Comparison of ENCODE assay signal across 13 mouse cellular contexts in the genomic region with DNA sequence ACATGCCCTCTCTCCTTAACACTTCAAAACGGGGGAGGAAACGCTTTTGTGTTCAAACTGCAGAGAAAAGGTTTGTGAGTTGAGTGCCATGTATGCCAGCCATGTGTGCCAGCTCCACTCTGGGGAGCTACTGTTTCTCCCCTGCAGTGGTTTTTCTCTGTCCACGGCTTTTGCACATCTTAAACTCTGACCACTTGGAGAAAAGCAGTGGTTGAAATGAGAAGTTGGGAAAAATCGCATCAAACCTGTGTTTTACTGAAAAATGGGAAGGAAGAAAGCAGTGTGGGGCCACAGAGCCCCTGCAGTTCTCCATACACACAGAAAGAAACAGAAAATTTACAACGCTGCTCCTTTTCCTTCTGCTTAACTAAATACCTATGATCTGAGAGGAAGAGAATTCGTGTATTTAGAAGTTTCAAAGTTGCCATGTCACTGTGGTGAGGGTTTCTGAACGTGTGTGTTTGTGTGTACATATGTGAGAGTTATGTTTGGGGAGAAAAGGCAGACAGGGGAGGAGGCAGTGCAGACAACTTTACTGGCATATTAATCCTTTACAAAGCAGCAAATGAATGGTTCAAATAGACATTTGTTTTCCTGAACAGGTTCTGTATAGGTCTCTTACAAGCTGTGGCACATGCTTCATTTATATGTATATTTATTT.
DNase-seq lines count a peak whose midpoint lies in the region; ATAC-seq lines count a peak whose summit lies in the region.
"Had no signal": no experiment of that assay in that cellular context is flagged by ENCODE, and none has a peak within 500 bp of the region (broad histone marks: within the 10 kb centered on the region; RNA-seq: fewer than 3 reads in every experiment).

No protein-coding gene starts in this region.

- peak overlapping the region; percentile 85 for H3K27ac ChIP-seq in neural tube, embryonic 11.5 days (ENCODE audit: low read depth, low read length)
- peak overlapping the region; percentile 97 for H3K27ac ChIP-seq in forebrain, embryonic 12.5 days
- peak overlapping the region; percentile 93 for H3K27ac ChIP-seq in hindbrain, embryonic 16.5 days (ENCODE audit: low read depth, low read length)
- peak overlapping the region; percentile 92 for H3K27ac ChIP-seq in neural tube, embryonic 15.5 days (replicated peaks)
- H3K27ac ChIP-seq: embryonic facial prominence, embryonic 13.5 days; gastrocnemius, adult 2 months had no signal

- H3K4me3 ChIP-seq in neural tube, embryonic 11.5 days (ENCODE audit: low read depth, low read length), result no peak overlapping the region
- peak overlapping the region; percentile 19 for H3K4me3 ChIP-seq in forebrain, embryonic 12.5 days (replicated peaks)
- peak overlapping the region; percentile 19 for H3K4me3 ChIP-seq in hindbrain, embryonic 16.5 days (ENCODE audit: low read length)
- H3K4me3 ChIP-seq in neural tube, embryonic 15.5 days (replicated peaks), result peak overlapping the region; percentile 29
- H3K4me3 ChIP-seq: embryonic facial prominence, embryonic 13.5 days; gastrocnemius, adult 2 months had no signal

- no peaks in the 10 kb centered on the region for H3K9me3 ChIP-seq in neural tube, embryonic 11.5 days (ENCODE audit: control insufficient read depth, low read length)
- no peaks in the 10 kb centered on the region for H3K9me3 ChIP-seq in forebrain, embryonic 12.5 days
- no peaks in the 10 kb centered on the region for H3K9me3 ChIP-seq in hindbrain, embryonic 16.5 days (ENCODE audit: control insufficient read depth, low read length)
- H3K9me3 ChIP-seq in neural tube, embryonic 15.5 days (replicated peaks), result no peaks in the 10 kb centered on the region
- H3K9me3 ChIP-seq: embryonic facial prominence, embryonic 13.5 days had no signal

- WGBS in neural tube, embryonic 11.5 days, result 27% methylated on average over 7 of the region's 7 CpGs
- WGBS in forebrain, embryonic 12.5 days, result 18% methylated on average over 7 of the region's 7 CpGs
- WGBS in hindbrain, embryonic 16.5 days, result 17% methylated on average over 7 of the region's 7 CpGs
- WGBS in neural tube, embryonic 15.5 days, result 12% methylated on average over 7 of the region's 7 CpGs

- no peak for DNase-seq in neural tube, embryonic 11.5 days (ENCODE audit: low spot score)
- DNase-seq in neural tube, embryonic 10.5 days (ENCODE audit: extremely low spot score, low spot score), result no peak
- DNase-seq in right cerebral cortex, postnatal 10 days (ENCODE audit: low spot score in 2 of 2), result no peak
- DNase-seq in left cerebral cortex, adult 11 months (ENCODE audit: low spot score), result no peak
- DNase-seq: gastrocnemius, adult 2 months; heart, postnatal 10 days; liver; lung, postnatal 4 days had no signal

- H3K9ac ChIP-seq in neural tube, embryonic 11.5 days (ENCODE audit: low read length), result 0 out of 2 replicates have a peak overlapping the region, but pooled peaks have one; percentile 5
- H3K9ac ChIP-seq in forebrain, embryonic 12.5 days, result peak overlapping the region; percentile 56
- H3K9ac ChIP-seq in hindbrain, embryonic 16.5 days (ENCODE audit: low read depth, low read length), result peak overlapping the region; percentile 64
- peak overlapping the region; percentile 49 for H3K9ac ChIP-seq in neural tube, embryonic 15.5 days (replicated peaks)
- H3K9ac ChIP-seq: embryonic facial prominence, embryonic 13.5 days had no signal

- ATAC-seq in neural tube, embryonic 11.5 days (ENCODE audit: insufficient read depth, low FRiP score, low TSS enrichment), result no peak
- ATAC-seq in forebrain, embryonic 12.5 days (ENCODE audit: low FRiP score), result no peak
- no peak for ATAC-seq in hindbrain, embryonic 16.5 days
- no peak for ATAC-seq in neural tube, embryonic 15.5 days (ENCODE audit: low FRiP score)
- ATAC-seq in erythroid progenitor cell, adult 5-6 weeks (replicated peaks; ENCODE audit: low FRiP score, poor library complexity, severe bottlenecking), result no peak

- no peaks in the 10 kb centered on the region for H3K36me3 ChIP-seq in neural tube, embryonic 11.5 days (ENCODE audit: control insufficient read depth, insufficient read depth, low read length)
- no peaks in the 10 kb centered on the region for H3K36me3 ChIP-seq in forebrain, embryonic 12.5 days (replicated peaks)
- no peaks in the 10 kb centered on the region for H3K36me3 ChIP-seq in hindbrain, embryonic 16.5 days (ENCODE audit: control insufficient read depth, insufficient read depth, low read length)
- H3K36me3 ChIP-seq in neural tube, embryonic 15.5 days, result no peaks in the 10 kb centered on the region
- H3K36me3 ChIP-seq: embryonic facial prominence, embryonic 13.5 days had no signal

- peaks cover 12% of the 10 kb centered on the region for H3K4me1 ChIP-seq in neural tube, embryonic 11.5 days (ENCODE audit: control insufficient read depth, insufficient read depth, low read length)
- peaks cover 75% of the 10 kb centered on the region for H3K4me1 ChIP-seq in forebrain, embryonic 12.5 days
- H3K4me1 ChIP-seq in hindbrain, embryonic 16.5 days (ENCODE audit: control insufficient read depth, insufficient read depth, low read depth, low read length), result peaks cover 26% of the 10 kb centered on the region
- peaks cover 38% of the 10 kb centered on the region for H3K4me1 ChIP-seq in neural tube, embryonic 15.5 days

- no peaks in the 10 kb centered on the region for H3K27me3 ChIP-seq in neural tube, embryonic 11.5 days (ENCODE audit: control insufficient read depth, insufficient read depth, low read length)
- H3K27me3 ChIP-seq in forebrain, embryonic 12.5 days, result no peaks in the 10 kb centered on the region
- no peaks in the 10 kb centered on the region for H3K27me3 ChIP-seq in hindbrain, embryonic 16.5 days (replicated peaks; ENCODE audit: control insufficient read depth, insufficient read depth, low read length)
- no peaks in the 10 kb centered on the region for H3K27me3 ChIP-seq in neural tube, embryonic 15.5 days (replicated peaks)
- H3K27me3 ChIP-seq: embryonic facial prominence, embryonic 13.5 days had no signal

- peak overlapping the region; percentile 17 for H3K4me2 ChIP-seq in neural tube, embryonic 11.5 days (ENCODE audit: low read depth)
- peak overlapping the region; percentile 43 for H3K4me2 ChIP-seq in forebrain, embryonic 12.5 days
- peak overlapping the region; percentile 58 for H3K4me2 ChIP-seq in hindbrain, embryonic 16.5 days (ENCODE audit: low read length)
- peak overlapping the region; percentile 56 for H3K4me2 ChIP-seq in neural tube, embryonic 15.5 days
- H3K4me2 ChIP-seq: embryonic facial prominence, embryonic 13.5 days had no signal

Comparison
In these comparisons a context has a peak if more than half of its experiments do, and no peak if none do; other contexts are left out.
1. H3K9ac ChIP-seq: peak in every context shown above with its lines; median percentile 64 in hindbrain, embryonic 16.5 days; 56 in forebrain, embryonic 12.5 days; 49 in neural tube, embryonic 15.5 days; 5 in neural tube, embryonic 11.5 days.